Mouse (Mus musculus) stomach, embryonic 15.5 days (tissue): ENCODE measurements around the gene Lgr6. TPM values are rescaled to one million over a fixed set of nuclear protein-coding genes. Genes with fewer than 3 reads are reported as not detected.

Experiments
- ATAC-seq: fragments of 200-750 bp; cut with Nextera tagmentation; 2 replicates; pipeline ENCODE4 v1.8.0; 2017; ENCODE audit warnings: low read depth, moderate number of reproducible peaks, moderate TSS enrichment; ENCODE audit not compliant: insufficient read depth, low FRiP score
- H3K27ac ChIP-seq: fragments of 300-500 bp; sonication (generic); 2 replicates; pipeline ENCODE4 v1.5.1; 2015; ENCODE audit warnings: mild to moderate bottlenecking, inconsistent platforms
- H3K27me3 ChIP-seq: fragments of 300-500 bp; sonication (generic); replicated peaks from 2 replicates; pipeline ENCODE4 v1.6.1; 2015; ENCODE audit warnings: inconsistent platforms
- H3K36me3 ChIP-seq: fragments of 300-500 bp; sonication (generic); 2 replicates; pipeline ENCODE4 v1.6.1; 2015; ENCODE audit warnings: inconsistent platforms
- H3K4me1 ChIP-seq: fragments of 300-500 bp; sonication (generic); 2 replicates; pipeline ENCODE4 v1.6.1; 2015; ENCODE audit warnings: inconsistent platforms
- H3K4me2 ChIP-seq: fragments of 300-500 bp; sonication (generic); 2 replicates; pipeline ENCODE4 v1.6.1; 2015; ENCODE audit warnings: mild to moderate bottlenecking, inconsistent platforms
- H3K4me3 ChIP-seq: fragments of 300-500 bp; sonication (generic); replicated peaks from 2 replicates; pipeline ENCODE4 v1.5.1; 2015; ENCODE audit warnings: inconsistent platforms
- H3K9ac ChIP-seq: fragments of 300-500 bp; sonication (generic); 2 replicates; pipeline ENCODE4 v1.6.1; 2015; ENCODE audit warnings: inconsistent platforms
- H3K9me3 ChIP-seq: fragments of 300-500 bp; sonication (generic); 2 replicates; pipeline ENCODE4 v1.6.1; 2016; ENCODE audit warnings: inconsistent platforms
- WGBS: fragments of 180-500 bp; shearing (Covaris S2); methylation state at CpG from one replicate; pipeline ENCODE4 v1.1.7; 2015; 5-methylcytosine and 5-hydroxymethylcytosine counted together
- polyA plus RNA-seq: library from polyadenylated mRNA; unstranded; fragments of >200 nt; fragmentation: Nextera tagmentation; extraction: Ambion mirVana; gene quantifications from 2 replicates; pipeline ENCODE4 v1.2.1, GENCODE M21; 2015

The Lgr6 gene
- polyA plus RNA-seq, 1 experiment from 2014 or later: 1.6 TPM

GRCm38 (mm10) chr1:135075270-135075669 lies 29.8 kb downstream of the Lgr6 start:
- Histone ChIP-seq H3K27ac (no peak overlapping the region), H3K9me3 (no peaks in the 10 kb centered on the region), H3K27me3 (no peaks in the 10 kb centered on the region), H3K4me1 (peaks cover 6% of the 10 kb centered on the region; the same call in 1 of the 2 replicates), H3K4me2 (no peak overlapping the region), H3K9ac (no peak overlapping the region), H3K36me3 (no peaks in the 10 kb centered on the region), H3K4me3 (no peak overlapping the region)
- 93% methylated on average over 1 of the region's 1 CpGs for WGBS
- no peak for ATAC-seq

DNA sequence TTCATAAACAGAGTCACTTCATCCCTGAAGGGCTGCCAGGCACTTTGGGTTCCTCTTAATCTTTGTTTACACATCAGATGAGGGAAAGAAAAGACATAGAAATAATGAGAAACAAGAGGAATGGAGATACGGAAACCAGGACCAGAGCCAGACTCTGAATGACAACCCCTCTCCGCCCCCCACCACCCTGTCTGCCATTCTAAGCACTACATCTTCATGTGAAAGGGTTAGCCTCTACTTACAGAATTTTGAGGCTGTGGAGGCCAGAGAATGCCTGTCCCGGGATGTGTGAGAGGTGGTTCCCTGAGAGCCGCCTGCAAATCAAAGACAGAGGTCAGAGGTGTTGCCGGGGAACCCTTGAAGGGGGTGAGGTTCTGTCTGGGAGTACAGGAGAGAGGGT lies 32.4 kb downstream of the Lgr6 start:
- WGBS: 40% methylated on average over 5 of the region's 5 CpGs
- no peak overlapping the region for H3K27ac ChIP-seq

GRCm38 (mm10) chr1:135069841-135070240 lies 35.2 kb downstream of the Lgr6 start:
- H3K27ac ChIP-seq: no peak overlapping the region
- H3K9me3 ChIP-seq: no peaks in the 10 kb centered on the region
- H3K4me1 ChIP-seq: no peaks in the 10 kb centered on the region
- ATAC-seq: no peak
- WGBS: 41% methylated on average over 8 of the region's 8 CpGs
- no peak overlapping the region for H3K4me3 ChIP-seq
- H3K36me3 ChIP-seq: no peaks in the 10 kb centered on the region
- no peak overlapping the region for H3K9ac ChIP-seq
- H3K4me2 ChIP-seq: no peak overlapping the region
- H3K27me3 ChIP-seq: no peaks in the 10 kb centered on the region

More for the DNA sequence above, 32.4 kb downstream of the Lgr6 start:
- H3K36me3 ChIP-seq: no peaks in the 10 kb centered on the region
- H3K4me2 ChIP-seq: no peak overlapping the region
- peaks cover 6% of the 10 kb centered on the region; the same call in 1 of the 2 replicates for H3K4me1 ChIP-seq
- H3K9me3 ChIP-seq: no peaks in the 10 kb centered on the region
- H3K9ac ChIP-seq: no peak overlapping the region
- no peak for ATAC-seq
- H3K4me3 ChIP-seq: no peak overlapping the region
- no peaks in the 10 kb centered on the region for H3K27me3 ChIP-seq

DNA sequence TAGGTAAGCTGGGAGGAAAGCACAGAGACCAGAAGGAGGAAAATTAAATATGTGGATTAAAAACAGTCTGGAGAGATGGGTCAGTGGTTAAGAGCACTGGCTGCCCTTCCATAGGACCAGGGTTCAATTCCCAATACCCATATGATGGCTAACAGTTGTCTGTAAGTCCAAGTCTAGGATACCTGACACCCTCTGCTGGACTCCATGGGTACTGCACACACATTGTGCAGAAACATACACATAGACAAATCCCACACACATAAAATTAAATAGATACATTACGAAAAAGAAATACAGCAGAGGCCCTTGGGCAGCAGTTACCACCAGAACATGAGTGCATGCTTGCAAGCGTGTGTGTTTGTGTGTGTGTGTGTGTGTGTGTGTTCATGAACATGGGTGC lies 40.6 kb downstream of the Lgr6 start:
- no peaks in the 10 kb centered on the region for H3K36me3 ChIP-seq

GRCm38 (mm10) chr1:135062936-135063335 lies 42.1 kb downstream of the Lgr6 start:
- ATAC-seq: no peak
- WGBS: 65% methylated on average over 5 of the region's 5 CpGs

More for the DNA sequence above, 40.6 kb downstream of the Lgr6 start:
- no peak overlapping the region for H3K27ac ChIP-seq
- no peak for ATAC-seq
- H3K4me3 ChIP-seq: no peak overlapping the region
- no peak overlapping the region for H3K9ac ChIP-seq
- H3K4me2 ChIP-seq: no peak overlapping the region
- no peaks in the 10 kb centered on the region for H3K4me1 ChIP-seq
- H3K9me3 ChIP-seq: no peaks in the 10 kb centered on the region
- WGBS: 86% methylated on average over 2 of the region's 2 CpGs
- H3K27me3 ChIP-seq: no peaks in the 10 kb centered on the region

DNA sequence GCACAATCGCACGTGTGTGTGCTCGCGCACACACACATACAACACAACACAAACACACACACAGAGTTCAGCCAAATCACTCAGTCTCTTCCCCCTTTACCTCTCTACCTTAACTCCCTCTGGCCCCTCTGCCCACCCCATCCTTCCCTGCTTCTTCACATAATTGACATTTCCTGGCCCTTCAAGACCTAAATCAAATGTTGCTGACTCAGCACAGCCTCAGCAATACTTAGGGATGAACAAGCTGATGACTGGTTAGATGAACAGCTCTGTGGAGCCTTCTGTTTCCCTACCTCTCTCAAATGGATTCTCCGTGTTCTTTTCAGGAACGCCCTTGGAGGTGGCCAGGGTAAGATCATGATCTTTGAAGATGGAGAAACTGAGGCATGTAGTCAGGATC lies 43.8 kb downstream of the Lgr6 start:
- no peak for ATAC-seq
- Histone ChIP-seq H3K4me3 (no peak overlapping the region), H3K4me1 (no peaks in the 10 kb centered on the region), H3K27me3 (no peaks in the 10 kb centered on the region), H3K9ac (no peak overlapping the region), H3K9me3 (no peaks in the 10 kb centered on the region), H3K27ac (no peak overlapping the region), H3K36me3 (no peaks in the 10 kb centered on the region), H3K4me2 (no peak overlapping the region)
- WGBS: 92% methylated on average over 6 of the region's 6 CpGs

More at GRCm38 (mm10) chr1:135062936-135063335, 42.1 kb downstream of the Lgr6 start:
- Histone ChIP-seq H3K36me3 (no peaks in the 10 kb centered on the region), H3K4me3 (no peak overlapping the region), H3K27me3 (no peaks in the 10 kb centered on the region), H3K4me2 (no peak overlapping the region), H3K4me1 (no peaks in the 10 kb centered on the region), H3K27ac (no peak overlapping the region), H3K9ac (no peak overlapping the region), H3K9me3 (no peaks in the 10 kb centered on the region)

GRCm38 (mm10) chr1:135060174-135060573 lies 44.9 kb downstream of the Lgr6 start:
- no peak overlapping the region for H3K4me3 ChIP-seq
- H3K9me3 ChIP-seq: no peaks in the 10 kb centered on the region
- no peaks in the 10 kb centered on the region for H3K27me3 ChIP-seq
- H3K9ac ChIP-seq: no peak overlapping the region
- 76% methylated on average over 6 of the region's 6 CpGs for WGBS
- no peaks in the 10 kb centered on the region for H3K4me1 ChIP-seq
- H3K27ac ChIP-seq: no peak overlapping the region
- no peak overlapping the region for H3K4me2 ChIP-seq
- no peaks in the 10 kb centered on the region for H3K36me3 ChIP-seq
- ATAC-seq: no peak

DNA sequence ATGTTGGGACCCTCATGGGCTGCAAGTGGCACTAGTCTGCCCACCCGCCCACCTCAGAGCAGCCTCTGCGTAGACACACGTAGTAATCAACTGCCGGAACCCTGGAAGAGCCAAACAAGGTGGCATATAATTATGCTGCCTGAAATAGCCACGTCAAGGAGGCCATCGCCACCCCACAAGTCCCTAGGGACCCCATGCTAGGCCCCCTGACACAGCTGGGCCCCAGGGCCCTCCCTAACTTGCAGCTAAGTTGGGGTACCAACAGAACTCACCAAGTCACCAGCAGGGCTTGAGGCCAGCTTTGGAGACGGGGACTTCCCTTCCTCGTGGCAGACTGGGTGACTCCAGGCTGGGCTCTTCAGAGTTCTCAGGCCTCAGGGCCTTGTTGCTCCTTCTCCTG lies 48.2 kb downstream of the Lgr6 start:
- H3K27ac ChIP-seq: no peak overlapping the region
- 73% methylated on average over 8 of the region's 8 CpGs for WGBS
- no peaks in the 10 kb centered on the region for H3K4me1 ChIP-seq
- no peaks in the 10 kb centered on the region for H3K36me3 ChIP-seq
- no peaks in the 10 kb centered on the region for H3K9me3 ChIP-seq
- no peak overlapping the region for H3K9ac ChIP-seq
- H3K4me3 ChIP-seq: no peak overlapping the region
- ATAC-seq: no peak
- H3K4me2 ChIP-seq: no peak overlapping the region
- H3K27me3 ChIP-seq: no peaks in the 10 kb centered on the region

- no peaks in the 10 kb centered on the region for H3K27me3 ChIP-seq
- no peaks in the 10 kb centered on the region for H3K36me3 ChIP-seq
- no peaks in the 10 kb centered on the region for H3K4me1 ChIP-seq
- no peaks in the 10 kb centered on the region for H3K9me3 ChIP-seq
- no peak overlapping the region for H3K9ac ChIP-seq
- 75% methylated on average over 5 of the region's 5 CpGs for WGBS
- H3K4me3 ChIP-seq: no peak overlapping the region
- no peak overlapping the region for H3K27ac ChIP-seq
- ATAC-seq: no peak
- H3K4me2 ChIP-seq: no peak overlapping the region
Observed at GRCm38 (mm10) chr1:135054121-135054520, 51.0 kb downstream of the Lgr6 start.

- ATAC-seq: no peak
- H3K4me2 ChIP-seq: no peak overlapping the region
- H3K4me1 ChIP-seq: no peaks in the 10 kb centered on the region
- H3K36me3 ChIP-seq: no peaks in the 10 kb centered on the region
- no peaks in the 10 kb centered on the region for H3K27me3 ChIP-seq
- no peak overlapping the region for H3K9ac ChIP-seq
- no peak overlapping the region for H3K27ac ChIP-seq
- 75% methylated on average over 2 of the region's 2 CpGs for WGBS
- no peak overlapping the region for H3K4me3 ChIP-seq
- H3K9me3 ChIP-seq: no peaks in the 10 kb centered on the region
Observed at GRCm38 (mm10) chr1:135044439-135044838, 60.6 kb downstream of the Lgr6 start.

- ATAC-seq: no peak
- no peak overlapping the region for H3K9ac ChIP-seq
- H3K27me3 ChIP-seq: no peaks in the 10 kb centered on the region
- no peak overlapping the region for H3K4me3 ChIP-seq
- H3K36me3 ChIP-seq: no peaks in the 10 kb centered on the region
- 79% methylated on average over 5 of the region's 5 CpGs for WGBS
- no peak overlapping the region for H3K4me2 ChIP-seq
- H3K4me1 ChIP-seq: no peaks in the 10 kb centered on the region
- H3K9me3 ChIP-seq: no peaks in the 10 kb centered on the region
- H3K27ac ChIP-seq: no peak overlapping the region
Observed at GRCm38 (mm10) chr1:135036297-135036696, 68.8 kb downstream of the Lgr6 start.

DNA sequence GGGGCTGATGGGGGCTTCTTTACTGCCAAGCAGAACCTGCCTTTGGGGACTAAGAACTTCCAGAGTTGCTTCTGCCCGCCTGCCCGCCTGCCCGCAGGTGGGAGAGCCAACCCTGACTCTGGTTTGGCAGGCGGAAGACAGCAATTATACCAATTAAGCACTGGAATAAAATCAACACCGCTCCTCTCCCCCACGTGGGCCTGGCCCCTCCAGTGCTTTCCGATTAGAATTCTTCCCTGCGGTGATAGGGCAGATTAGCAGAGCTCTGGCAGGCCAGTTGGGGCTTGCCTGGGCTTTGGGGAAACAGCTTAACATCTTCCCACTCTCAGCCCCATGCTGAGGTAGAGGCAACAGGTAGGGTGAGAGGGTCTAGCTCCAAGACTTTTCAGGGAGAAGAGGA lies 72.4 kb downstream of the Lgr6 start:
- 43% methylated on average over 8 of the region's 8 CpGs for WGBS
- H3K27ac ChIP-seq: no peak overlapping the region
- no peaks in the 10 kb centered on the region for H3K9me3 ChIP-seq
- H3K4me2 ChIP-seq: no peak overlapping the region
- no peaks in the 10 kb centered on the region for H3K36me3 ChIP-seq
- no peaks in the 10 kb centered on the region for H3K27me3 ChIP-seq
- no peak for ATAC-seq
- H3K9ac ChIP-seq: no peak overlapping the region
- no peak overlapping the region for H3K4me3 ChIP-seq
- H3K4me1 ChIP-seq: no peaks in the 10 kb centered on the region

GRCm38 (mm10) chr1:135030121-135030520 lies 75.0 kb downstream of the Lgr6 start:
- no peak overlapping the region for H3K4me3 ChIP-seq
- no peaks in the 10 kb centered on the region for H3K9me3 ChIP-seq
- H3K4me2 ChIP-seq: no peak overlapping the region
- no peak overlapping the region for H3K27ac ChIP-seq
- no peaks in the 10 kb centered on the region for H3K4me1 ChIP-seq
- 89% methylated on average over 2 of the region's 2 CpGs for WGBS
- H3K9ac ChIP-seq: no peak overlapping the region
- H3K27me3 ChIP-seq: no peaks in the 10 kb centered on the region
- H3K36me3 ChIP-seq: no peaks in the 10 kb centered on the region
- no peak for ATAC-seq
